Mouse (Mus musculus) cerebellum, adult 2 months (tissue): ENCODE measurements around the gene Il22ra1. TPM values are rescaled to one million over a fixed set of nuclear protein-coding genes. Genes with fewer than 3 reads are reported as not detected.
A peak's percentile ranks its signal among the peaks of the same experiment; 100 is the strongest.
"Not testable (repeated sequence)": the region's sequence is repeated elsewhere in the genome, so short reads cannot be mapped to it uniquely, and the experiment has no call there.

Source experiments
- DNase-seq, 2 experiments: peaks; one replicate each; pipeline ENCODE4 v3.0.0; 2021
- H3K27ac ChIP-seq: fragments of 200-500 bp; 2 replicates; pipeline ENCODE4 v1.5.1; 2012; ENCODE audit warnings: low read length, control low read depth, inconsistent platforms; ENCODE audit not compliant: insufficient read depth
- H3K27me3 ChIP-seq: fragments of 200-500 bp; 2 replicates; pipeline ENCODE4 v1.6.1; 2012; ENCODE audit warnings: inconsistent platforms, mild to moderate bottlenecking, low read length, moderate library complexity; ENCODE audit not compliant: control insufficient read depth, insufficient read depth
- H3K4me1 ChIP-seq: fragments of 200-500 bp; 2 replicates; pipeline ENCODE4 v1.6.1; 2011; ENCODE audit warnings: low read length; ENCODE audit not compliant: control insufficient read depth, insufficient read depth
- H3K4me3 ChIP-seq: fragments of 200-500 bp; replicated peaks from 2 replicates; pipeline ENCODE3; 2011; ENCODE audit warnings: mild to moderate bottlenecking, low read depth, low read length, control low read depth; ENCODE audit not compliant: insufficient read depth
- CTCF ChIP-seq: fragments of 200-500 bp; IDR thresholded peaks from 2 replicates; pipeline ENCODE4 v1.5.1; 2011; ENCODE audit warnings: low read depth, mild to moderate bottlenecking, control low read depth, low read length, moderate library complexity, borderline replicate concordance; ENCODE audit not compliant: insufficient read depth
- POLR2A ChIP-seq: fragments of 200-500 bp; IDR thresholded peaks from 2 replicates; pipeline ENCODE4 v1.6.1; 2011; ENCODE audit warnings: low read length, control low read depth, borderline replicate concordance; ENCODE audit not compliant: insufficient read depth
- WGBS: fragments of 180-500 bp; shearing (Covaris S2); methylation state at CpG from one replicate; pipeline ENCODE4 v1.1.7; 2018; 5-methylcytosine and 5-hydroxymethylcytosine counted together
- polyA plus RNA-seq: library from polyadenylated mRNA; depleted of rRNA; stranded (reverse); fragments of >200 nt; gene quantifications from 2 replicates; pipeline ENCODE4 v1.2.3, GENCODE M21; 2012

Gene Il22ra1
- polyA plus RNA-seq, 1 experiment: not detected

DNA sequence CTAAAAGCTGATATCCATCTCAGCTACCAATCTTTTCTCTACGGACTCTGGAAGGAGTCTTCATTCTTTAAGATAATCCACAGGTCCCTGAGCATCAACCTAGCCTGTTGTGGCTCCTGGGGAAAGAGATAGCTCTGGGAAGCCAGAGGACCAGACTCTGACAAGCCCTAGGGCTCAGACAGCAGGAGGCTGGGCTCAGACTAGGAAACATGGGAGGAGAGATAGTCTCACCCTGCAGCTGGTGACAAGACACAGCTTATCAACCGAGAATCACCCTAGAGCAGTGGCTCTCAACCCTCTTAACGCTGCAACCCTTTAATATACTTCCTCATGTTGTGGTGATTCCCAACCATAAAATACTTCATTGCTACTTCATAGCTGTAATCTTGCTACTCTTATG is 17.6 kb upstream of the Il22ra1 start:
- 85% methylated on average over 3 of the region's 3 CpGs for WGBS
- H3K4me3 ChIP-seq: no peak overlapping the region
- no peak for TF ChIP-seq POLR2A
- no peak for TF ChIP-seq CTCF

DNA sequence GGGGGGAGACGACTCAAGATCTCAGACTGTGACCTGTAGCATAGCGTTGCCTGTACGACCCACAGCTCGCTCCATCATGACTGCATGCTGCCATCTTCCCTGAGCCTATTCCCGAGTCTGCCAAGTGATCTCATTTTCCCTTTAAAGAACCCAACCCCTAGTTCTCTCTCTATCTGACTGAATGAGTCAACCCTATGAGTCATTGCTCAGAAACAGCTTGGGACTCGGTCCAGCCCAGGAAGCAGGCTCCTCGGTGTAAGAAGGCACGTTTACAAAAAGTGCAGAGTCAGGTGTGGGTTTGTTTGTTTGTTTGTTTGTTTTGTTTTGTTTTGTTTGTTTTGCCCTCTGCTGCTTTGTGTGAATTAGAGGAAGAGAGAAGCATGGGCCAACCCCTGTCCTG is 13.2 kb upstream of the Il22ra1 start:
- H3K4me3 ChIP-seq: no peak overlapping the region
- no peaks in the 10 kb centered on the region for H3K4me1 ChIP-seq
- WGBS: 57% methylated on average over 8 of the region's 8 CpGs
- H3K27ac ChIP-seq: no peak overlapping the region
- peak in 1 of 2 experiments; percentile 61 for DNase-seq
- TF ChIP-seq CTCF (no peak), POLR2A (no peak)
- no peaks in the 10 kb centered on the region for H3K27me3 ChIP-seq

More for the DNA sequence above, 17.6 kb upstream of the Il22ra1 start:
- H3K4me1 ChIP-seq: no peaks in the 10 kb centered on the region
- H3K27me3 ChIP-seq: no peaks in the 10 kb centered on the region
- no peak overlapping the region for H3K27ac ChIP-seq
- no peak for DNase-seq

DNA sequence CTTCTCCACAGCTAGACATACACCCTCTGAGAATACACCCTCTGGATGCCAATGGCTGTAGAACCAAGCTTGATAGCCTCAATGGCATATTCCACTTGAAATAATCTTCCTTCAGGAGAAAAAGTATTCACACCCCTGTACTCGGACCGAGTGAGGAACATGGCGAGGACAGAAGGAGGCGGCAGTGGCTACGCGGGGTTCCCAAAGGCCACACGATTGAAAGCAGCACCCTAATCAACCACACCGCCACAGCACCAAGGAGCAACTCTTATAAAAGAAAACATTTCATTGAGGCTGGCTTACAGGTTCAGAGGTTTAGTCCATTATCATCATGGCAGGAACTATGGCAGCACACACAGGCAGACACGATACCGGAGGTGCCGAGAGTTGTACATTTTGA is 11.5 kb upstream of the Il22ra1 start:
- H3K4me1 ChIP-seq, DNase-seq, H3K4me3 ChIP-seq, H3K27me3 ChIP-seq, H3K27ac ChIP-seq: not testable (repeated sequence)
- 97% methylated on average over 11 of the region's 11 CpGs for WGBS

GRCm38 (mm10) chr4:135722540-135723290 is 5.3 kb upstream of the Il22ra1 start:
- 64% methylated on average over 17 of the region's 17 CpGs for WGBS
- DNase-seq: no peak

GRCm38 (mm10) chr4:135726416-135726815 is 1.6 kb upstream of the Il22ra1 start:
- H3K4me1 ChIP-seq: peaks cover 18% of the 10 kb centered on the region
- 15% methylated on average over 11 of the region's 11 CpGs for WGBS
- TF ChIP-seq CTCF (no peak), POLR2A (no peak)

More at GRCm38 (mm10) chr4:135722540-135723290, 5.3 kb upstream of the Il22ra1 start:
- Histone ChIP-seq H3K4me3 (no peak overlapping the region), H3K4me1 (peaks cover 8% of the 10 kb centered on the region), H3K27ac (no peak overlapping the region), H3K27me3 (no peaks in the 10 kb centered on the region)
- TF ChIP-seq POLR2A (no peak), CTCF (no peak)

DNA sequence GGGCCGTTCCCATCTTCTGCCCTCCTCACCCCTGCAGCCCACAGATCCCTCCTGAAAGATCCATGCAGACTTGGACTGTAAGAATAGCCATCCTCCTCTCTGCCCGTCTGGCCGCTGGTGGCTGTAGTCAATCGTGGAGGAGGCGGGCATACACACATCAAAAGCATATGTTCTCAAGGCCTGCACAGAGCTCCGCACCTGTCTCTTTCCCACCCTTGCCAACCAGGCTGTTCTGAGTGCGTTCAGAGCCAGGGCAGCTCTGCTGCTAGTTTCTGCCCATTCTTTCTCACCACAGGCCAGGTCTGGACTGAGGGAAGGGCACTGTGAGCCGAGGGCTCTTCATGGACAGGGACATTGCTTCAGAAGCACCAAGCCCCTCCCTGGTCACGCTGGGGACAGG is 2.2 kb downstream of the Il22ra1 start:
- no peak overlapping the region for H3K27ac ChIP-seq
- TF ChIP-seq CTCF (no peak), POLR2A (no peak)
- no peak overlapping the region for H3K4me3 ChIP-seq
- DNase-seq: peak; percentile 55 to 70
- WGBS: 12% methylated on average over 9 of the region's 9 CpGs
- H3K4me1 ChIP-seq: peaks cover 18% of the 10 kb centered on the region
- H3K27me3 ChIP-seq: no peaks in the 10 kb centered on the region

More at GRCm38 (mm10) chr4:135726416-135726815, 1.6 kb upstream of the Il22ra1 start:
- Histone ChIP-seq H3K4me3 (no peak overlapping the region), H3K27me3 (no peaks in the 10 kb centered on the region), H3K27ac (no peak overlapping the region)
- DNase-seq: peak in 1 of 2 experiments; percentile 14

DNA sequence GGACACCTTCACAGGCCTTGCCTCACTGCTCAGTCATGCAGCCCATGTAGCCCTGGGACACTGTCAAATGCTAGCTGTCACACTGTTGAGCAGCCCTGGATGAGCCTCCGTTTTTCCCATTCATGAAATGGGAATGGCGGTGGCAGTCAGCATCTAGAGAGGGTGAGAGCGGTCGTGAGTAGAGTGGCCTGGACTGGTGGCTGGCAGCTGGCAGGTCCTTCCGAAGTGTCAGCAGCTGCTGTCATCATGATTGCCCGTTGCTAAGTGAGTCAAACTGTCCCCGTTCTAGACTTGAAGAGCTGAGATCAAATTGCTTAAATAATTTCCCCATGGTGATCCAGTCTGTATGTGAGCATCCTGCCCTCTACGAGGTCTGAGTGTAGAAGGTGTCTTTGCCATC is 3.0 kb downstream of the Il22ra1 start:
- DNase-seq: no peak
- 73% methylated on average over 8 of the region's 8 CpGs for WGBS
- no peak for TF ChIP-seq POLR2A
- TF ChIP-seq CTCF: no peak
- Histone ChIP-seq H3K4me3 (no peak overlapping the region), H3K27ac (no peak overlapping the region), H3K27me3 (no peaks in the 10 kb centered on the region), H3K4me1 (peaks cover 18% of the 10 kb centered on the region)

GRCm38 (mm10) chr4:135733901-135734300 is 5.9 kb downstream of the Il22ra1 start:
- no peak for DNase-seq
- H3K27ac ChIP-seq: no peak overlapping the region
- no peaks in the 10 kb centered on the region for H3K27me3 ChIP-seq
- no peak for TF ChIP-seq CTCF
- no peak for TF ChIP-seq POLR2A
- 94% methylated on average over 14 of the region's 14 CpGs for WGBS
- peaks cover 16% of the 10 kb centered on the region for H3K4me1 ChIP-seq
- no peak overlapping the region for H3K4me3 ChIP-seq
